Mouse (Mus musculus): Measurements from ENCODE around the gene Hcfc1.

DNA sequence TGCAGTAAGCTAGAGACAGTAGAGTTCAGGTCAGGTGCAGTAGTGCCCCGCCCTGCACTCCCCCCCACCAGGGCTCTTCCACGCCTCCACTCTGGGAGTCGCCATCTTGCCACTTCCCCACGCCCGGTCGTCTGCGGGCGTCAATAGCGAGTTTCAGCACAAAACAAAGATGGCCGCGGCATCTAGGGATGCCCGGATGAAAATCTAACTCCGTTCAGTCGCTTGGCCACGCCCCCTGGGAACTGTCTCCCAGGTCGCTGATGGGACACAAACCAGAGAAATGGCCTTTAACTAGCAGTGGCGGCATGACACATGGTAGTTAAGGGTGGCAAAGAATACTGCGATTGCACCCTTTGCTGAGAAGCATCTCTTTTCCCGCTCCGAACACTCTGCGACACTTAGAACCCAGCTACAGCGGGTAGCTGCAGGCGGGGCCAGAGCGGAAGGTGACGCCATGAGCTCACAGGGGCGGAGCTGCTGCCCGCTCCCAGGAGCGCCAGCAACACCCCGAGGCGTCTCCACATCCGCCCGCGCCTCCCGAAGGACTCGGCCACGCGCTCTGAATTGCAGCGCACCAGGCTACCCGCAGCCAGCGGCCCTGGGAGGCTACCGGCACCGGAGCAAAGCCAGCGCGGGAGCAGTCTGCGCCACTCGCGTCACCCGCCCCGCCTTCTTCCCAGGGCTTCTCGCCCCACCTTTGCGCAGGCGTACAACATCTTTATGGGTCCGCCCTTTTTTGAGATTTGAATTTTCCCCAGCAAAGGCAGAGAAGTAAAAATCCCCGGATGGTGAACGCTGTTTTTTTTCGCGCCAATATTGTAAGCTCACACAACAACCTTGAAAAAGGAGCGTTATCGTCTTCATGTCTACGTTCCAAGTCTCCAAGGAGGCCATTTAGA, 1.3 kb upstream of the Hcfc1 start:
- TF ChIP-seq EP300 (IDR thresholded peaks at IDR 0.05) (peak; percentile 16; the same call in 1 of the 2 replicates), CTCF (IDR thresholded peaks at IDR 0.05) (no peak)

Measured in lung, postnatal 0 days (tissue).